Mouse (Mus musculus) limb, embryonic 14.5 days (tissue): ENCODE measurements around the gene Eif2d. TPM values are rescaled to one million over a fixed set of nuclear protein-coding genes. Genes with fewer than 3 reads are reported as not detected.
A peak's percentile ranks its signal among the peaks of the same experiment; 100 is the strongest.

Experiments used
- ATAC-seq: fragments of 200-750 bp; cut with Nextera tagmentation; 2 replicates; pipeline ENCODE4 v1.8.0; 2017; ENCODE audit warnings: low read depth, moderate number of reproducible peaks, moderate TSS enrichment; ENCODE audit not compliant: low FRiP score
- DNase-seq: peaks from one replicate; pipeline ENCODE4 v3.0.0-alpha.2; 2015; ENCODE audit warnings: low spot score
- H3K27ac ChIP-seq: fragments of 300-500 bp; sonication (generic); replicated peaks from 2 replicates; pipeline ENCODE4 v1.5.1; 2014; ENCODE audit warnings: low read depth, mild to moderate bottlenecking, low read length, moderate library complexity, mixed read lengths
- H3K27me3 ChIP-seq: fragments of 300-500 bp; sonication (generic); 2 replicates; pipeline ENCODE4 v1.6.1; 2014; ENCODE audit warnings: low read length, mixed read lengths; ENCODE audit not compliant: control insufficient read depth, insufficient read depth
- H3K36me3 ChIP-seq: fragments of 300-500 bp; sonication (generic); 2 replicates; pipeline ENCODE4 v1.6.1; 2014; ENCODE audit warnings: mild to moderate bottlenecking, low read length, moderate library complexity, mixed read lengths; ENCODE audit not compliant: control insufficient read depth, insufficient read depth
- H3K4me1 ChIP-seq: fragments of 300-500 bp; sonication (generic); 2 replicates; pipeline ENCODE4 v1.6.1; 2014; ENCODE audit warnings: antibody characterized with exemption, low read length, mixed read lengths; ENCODE audit not compliant: control insufficient read depth, insufficient read depth
- H3K4me2 ChIP-seq: fragments of 300-500 bp; sonication (generic); replicated peaks from 2 replicates; pipeline ENCODE4 v1.6.1; 2014; ENCODE audit warnings: low read depth, mild to moderate bottlenecking, low read length, moderate library complexity; ENCODE audit not compliant: severe bottlenecking
- H3K4me3 ChIP-seq: fragments of 300-500 bp; sonication (generic); replicated peaks from 2 replicates; pipeline ENCODE4 v1.5.1; 2014; ENCODE audit warnings: low read length
- H3K9ac ChIP-seq: fragments of 300-500 bp; sonication (generic); 2 replicates; pipeline ENCODE4 v1.6.1; 2014; ENCODE audit warnings: mild to moderate bottlenecking, low read depth, low read length, moderate library complexity; ENCODE audit not compliant: severe bottlenecking
- H3K9me3 ChIP-seq: fragments of 300-500 bp; sonication (generic); 2 replicates; pipeline ENCODE4 v1.6.1; 2016; ENCODE audit warnings: low read length; ENCODE audit not compliant: control insufficient read depth
- POLR2A ChIP-seq: fragments of 200-500 bp; IDR thresholded peaks from 2 replicates; pipeline ENCODE4 v1.8.0; 2012; ENCODE audit warnings: inconsistent platforms, mild to moderate bottlenecking, moderate library complexity, borderline replicate concordance; ENCODE audit not compliant: insufficient read depth, insufficient read length; ENCODE audit errors: extremely low read depth
- WGBS: fragments of 180-500 bp; shearing (Covaris S2); extraction: QIAGEN DNeasy Blood & Tissue Kit; methylation state at CpG from one replicate; pipeline ENCODE4 v1.1.7; 2014; 5-methylcytosine and 5-hydroxymethylcytosine counted together
- polyA plus RNA-seq, 2 experiments: library from polyadenylated mRNA; depleted of rRNA in 1 of 2; stranded (reverse) in 1 of 2; unstranded in 1 of 2; fragments of >200 nt; fragmentation: Nextera tagmentation in 1 of 2; extraction: Ambion mirVana in 1 of 2; gene quantifications; 2 replicates each; pipeline versions ENCODE4 v1.2.1 to v1.2.3; 2012 to 2014

The Eif2d gene
- polyA plus RNA-seq, 2 experiments = 59.8 to 61.9 TPM

GRCm38 (mm10) chr1:131115932-131116331 lies 37.0 kb upstream of the Eif2d start:
- peak; percentile 26; the same call in 1 of the 2 replicates for TF ChIP-seq POLR2A
- 9% methylated on average over 6 of the region's 6 CpGs for WGBS
- H3K36me3 ChIP-seq = no peaks in the 10 kb centered on the region
- ATAC-seq = peak; percentile 65; the same call in 1 of the 2 replicates
- H3K4me1 ChIP-seq = peaks cover 6% of the 10 kb centered on the region; the same call in 1 of the 2 replicates
- H3K4me3 ChIP-seq = no peak overlapping the region
- DNase-seq = peak; percentile 84
- no peaks in the 10 kb centered on the region for H3K27me3 ChIP-seq
- H3K9ac ChIP-seq = no peak overlapping the region
- H3K4me2 ChIP-seq = no peak overlapping the region
- H3K9me3 ChIP-seq = no peaks in the 10 kb centered on the region
- H3K27ac ChIP-seq = no peak overlapping the region

- H3K36me3 ChIP-seq = no peaks in the 10 kb centered on the region
- H3K4me3 ChIP-seq = no peak overlapping the region
- H3K27ac ChIP-seq = no peak overlapping the region
- no peaks in the 10 kb centered on the region for H3K9me3 ChIP-seq
- ATAC-seq (no peak), DNase-seq (no peak)
- no peak for TF ChIP-seq POLR2A
- 68% methylated on average over 13 of the region's 13 CpGs for WGBS
- H3K9ac ChIP-seq = no peak overlapping the region
- H3K27me3 ChIP-seq = no peaks in the 10 kb centered on the region
- peaks cover 6% of the 10 kb centered on the region; the same call in 1 of the 2 replicates for H3K4me1 ChIP-seq
- H3K4me2 ChIP-seq = no peak overlapping the region
Measured at GRCm38 (mm10) chr1:131116430-131117011, 36.5 kb upstream of the Eif2d start.

- ATAC-seq (no peak), DNase-seq (no peak)
- Histone ChIP-seq H3K36me3 (no peaks in the 10 kb centered on the region), H3K4me1 (no peaks in the 10 kb centered on the region), H3K27me3 (no peaks in the 10 kb centered on the region), H3K4me2 (no peak overlapping the region), H3K27ac (no peak overlapping the region), H3K4me3 (no peak overlapping the region), H3K9ac (no peak overlapping the region), H3K9me3 (no peaks in the 10 kb centered on the region)
- WGBS = 50% methylated on average over 10 of the region's 10 CpGs
- TF ChIP-seq POLR2A = no peak
Measured at GRCm38 (mm10) chr1:131118530-131118929, 34.5 kb upstream of the Eif2d start.

GRCm38 (mm10) chr1:131119026-131119425 lies 34.0 kb upstream of the Eif2d start:
- H3K9ac ChIP-seq = no peak overlapping the region
- 59% methylated on average over 2 of the region's 2 CpGs for WGBS
- no peak for TF ChIP-seq POLR2A

GRCm38 (mm10) chr1:131121987-131122386 lies 31.0 kb upstream of the Eif2d start:
- Histone ChIP-seq H3K27ac (no peak overlapping the region), H3K4me1 (no peaks in the 10 kb centered on the region), H3K9ac (no peak overlapping the region), H3K27me3 (no peaks in the 10 kb centered on the region), H3K4me3 (no peak overlapping the region), H3K4me2 (no peak overlapping the region), H3K36me3 (no peaks in the 10 kb centered on the region), H3K9me3 (no peaks in the 10 kb centered on the region)
- DNase-seq = no peak
- no peak for ATAC-seq
- TF ChIP-seq POLR2A = no peak
- 32% methylated on average over 3 of the region's 3 CpGs for WGBS

More at GRCm38 (mm10) chr1:131119026-131119425, 34.0 kb upstream of the Eif2d start:
- no peaks in the 10 kb centered on the region for H3K36me3 ChIP-seq
- no peak overlapping the region for H3K4me3 ChIP-seq
- DNase-seq (no peak), ATAC-seq (no peak)
- H3K4me2 ChIP-seq = no peak overlapping the region
- H3K27me3 ChIP-seq = no peaks in the 10 kb centered on the region
- no peaks in the 10 kb centered on the region for H3K4me1 ChIP-seq
- no peaks in the 10 kb centered on the region for H3K9me3 ChIP-seq
- no peak overlapping the region for H3K27ac ChIP-seq
